Mouse (Mus musculus): ENCODE measurements at regions not wholly inside any gene's neighbourhood (a gene's known extent, or its start where the extent isn't known, plus 50 kb on each side); places are given as distances from the start of the nearest gene placed in this dataset.

GRCm38 (mm10) chr11:114571144-114571869 is 97.0 kb upstream of the Rpl38 start:
- H3K9me3 ChIP-seq, result 0 out of 2 replicates have a peak, but pooled peaks cover 6% of the 10 kb centered on the region
- no peak for ATAC-seq (ENCODE audit: insufficient number of reproducible peaks, insufficient read depth, low FRiP score, low TSS enrichment, low read depth)
- WGBS, result 43% methylated on average over 20 of the region's 20 CpGs
- H3K4me3 ChIP-seq, result no peak overlapping the region
- H3K9ac ChIP-seq, result no peak overlapping the region
- H3K4me1 ChIP-seq, result peaks cover 21% of the 10 kb centered on the region
- no peaks in the 10 kb centered on the region for H3K36me3 ChIP-seq
- H3K27me3 ChIP-seq, result peaks cover 25% of the 10 kb centered on the region
- H3K4me2 ChIP-seq, result no peak overlapping the region
- no peak overlapping the region for H3K27ac ChIP-seq

- ATAC-seq (ENCODE audit: insufficient number of reproducible peaks, insufficient read depth, low FRiP score, low TSS enrichment, low read depth), result no peak
- Histone ChIP-seq H3K4me3 (no peak overlapping the region), H3K27ac (no peak overlapping the region), H3K9me3 (peaks cover 2% of the 10 kb centered on the region; the same call in 1 of the 2 replicates), H3K4me1 (peaks cover 21% of the 10 kb centered on the region), H3K4me2 (no peak overlapping the region), H3K27me3 (peaks cover 25% of the 10 kb centered on the region), H3K9ac (no peak overlapping the region), H3K36me3 (no peaks in the 10 kb centered on the region)
- 92% methylated on average over 5 of the region's 5 CpGs for WGBS
Measured at GRCm38 (mm10) chr11:114570076-114570475, 98.2 kb upstream of the Rpl38 start.

- Histone ChIP-seq H3K36me3 (no peaks in the 10 kb centered on the region), H3K27me3 (peaks cover 25% of the 10 kb centered on the region), H3K4me3 (no peak overlapping the region), H3K9me3 (peaks cover 5% of the 10 kb centered on the region; the same call in 1 of the 2 replicates), H3K9ac (no peak overlapping the region), H3K27ac (no peak overlapping the region), H3K4me2 (peak overlapping the region; percentile 34), H3K4me1 (peaks cover 21% of the 10 kb centered on the region)
- 7% methylated on average over 21 of the region's 21 CpGs for WGBS
- ATAC-seq (ENCODE audit: insufficient number of reproducible peaks, insufficient read depth, low FRiP score, low TSS enrichment, low read depth), result no peak
Measured at GRCm38 (mm10) chr11:114567814-114568800, 100.2 kb upstream of the Rpl38 start.

GRCm38 (mm10) chr11:114567045-114567780 is 101.1 kb upstream of the Rpl38 start:
- H3K9ac ChIP-seq, result no peak overlapping the region
- H3K27me3 ChIP-seq, result peaks cover 25% of the 10 kb centered on the region
- no peak overlapping the region for H3K4me3 ChIP-seq
- H3K4me2 ChIP-seq, result peak overlapping the region; percentile 22
- WGBS, result 4% methylated on average over 20 of the region's 20 CpGs
- ATAC-seq (ENCODE audit: insufficient number of reproducible peaks, insufficient read depth, low FRiP score, low TSS enrichment, low read depth), result no peak
- H3K9me3 ChIP-seq, result peaks cover 5% of the 10 kb centered on the region; the same call in 1 of the 2 replicates
- peaks cover 21% of the 10 kb centered on the region for H3K4me1 ChIP-seq
- no peaks in the 10 kb centered on the region for H3K36me3 ChIP-seq
- H3K27ac ChIP-seq, result no peak overlapping the region

GRCm38 (mm10) chr11:114564949-114565348 is 103.4 kb upstream of the Rpl38 start:
- Histone ChIP-seq H3K9me3 (peaks cover 5% of the 10 kb centered on the region; the same call in 1 of the 2 replicates), H3K27me3 (peaks cover 27% of the 10 kb centered on the region), H3K27ac (no peak overlapping the region), H3K4me1 (peaks cover 30% of the 10 kb centered on the region), H3K9ac (no peak overlapping the region), H3K4me2 (no peak overlapping the region), H3K36me3 (no peaks in the 10 kb centered on the region), H3K4me3 (no peak overlapping the region)
- 93% methylated on average over 2 of the region's 2 CpGs for WGBS
- ATAC-seq (ENCODE audit: insufficient number of reproducible peaks, insufficient read depth, low FRiP score, low TSS enrichment, low read depth), result no peak

- no peak for ATAC-seq (ENCODE audit: insufficient number of reproducible peaks, insufficient read depth, low FRiP score, low TSS enrichment, low read depth)
- H3K27ac ChIP-seq, result 0 out of 2 replicates have a peak overlapping the region, but pooled peaks have one; percentile 24
- H3K27me3 ChIP-seq, result peaks cover 24% of the 10 kb centered on the region
- H3K36me3 ChIP-seq, result no peaks in the 10 kb centered on the region
- H3K9me3 ChIP-seq, result peaks cover 5% of the 10 kb centered on the region; the same call in 1 of the 2 replicates
- 67% methylated on average over 9 of the region's 9 CpGs for WGBS
- H3K9ac ChIP-seq, result no peak overlapping the region
- H3K4me3 ChIP-seq, result no peak overlapping the region
- H3K4me1 ChIP-seq, result peaks cover 26% of the 10 kb centered on the region
- H3K4me2 ChIP-seq, result no peak overlapping the region
Measured at GRCm38 (mm10) chr11:114563172-114563571, 105.2 kb upstream of the Rpl38 start.

- WGBS, result 55% methylated on average over 5 of the region's 5 CpGs
- H3K27ac ChIP-seq, result no peak overlapping the region
- no peak for ATAC-seq (ENCODE audit: insufficient number of reproducible peaks, insufficient read depth, low FRiP score, low TSS enrichment, low read depth)
Measured at GRCm38 (mm10) chr11:114554576-114554975, 113.7 kb upstream of the Rpl38 start.

GRCm38 (mm10) chr11:114553992-114554391 is 114.3 kb upstream of the Rpl38 start:
- no peaks in the 10 kb centered on the region for H3K9me3 ChIP-seq
- 42% methylated on average over 13 of the region's 13 CpGs for WGBS
- H3K27ac ChIP-seq, result no peak overlapping the region
- ATAC-seq (ENCODE audit: insufficient number of reproducible peaks, insufficient read depth, low FRiP score, low TSS enrichment, low read depth), result no peak
- no peaks in the 10 kb centered on the region for H3K36me3 ChIP-seq
- peaks cover 13% of the 10 kb centered on the region for H3K4me1 ChIP-seq
- no peak overlapping the region for H3K4me3 ChIP-seq
- H3K27me3 ChIP-seq, result no peaks in the 10 kb centered on the region
- 0 out of 2 replicates have a peak overlapping the region, but pooled peaks have one; percentile 33 for H3K9ac ChIP-seq
- no peak overlapping the region for H3K4me2 ChIP-seq

More at GRCm38 (mm10) chr11:114554576-114554975, 113.7 kb upstream of the Rpl38 start:
- Histone ChIP-seq H3K4me2 (no peak overlapping the region), H3K4me3 (no peak overlapping the region), H3K9ac (no peak overlapping the region), H3K27me3 (peaks cover 5% of the 10 kb centered on the region; the same call in 1 of the 2 replicates), H3K4me1 (peaks cover 13% of the 10 kb centered on the region), H3K36me3 (no peaks in the 10 kb centered on the region), H3K9me3 (no peaks in the 10 kb centered on the region)

GRCm38 (mm10) chr11:114552176-114552575 is 116.1 kb upstream of the Rpl38 start:
- H3K4me1 ChIP-seq, result peaks cover 13% of the 10 kb centered on the region
- no peak for ATAC-seq (ENCODE audit: insufficient number of reproducible peaks, insufficient read depth, low FRiP score, low TSS enrichment, low read depth)
- H3K4me3 ChIP-seq, result no peak overlapping the region
- no peak overlapping the region for H3K27ac ChIP-seq
- no peaks in the 10 kb centered on the region for H3K9me3 ChIP-seq
- H3K27me3 ChIP-seq, result no peaks in the 10 kb centered on the region
- no peak overlapping the region for H3K4me2 ChIP-seq
- H3K9ac ChIP-seq, result no peak overlapping the region
- H3K36me3 ChIP-seq, result no peaks in the 10 kb centered on the region
- 91% methylated on average over 7 of the region's 7 CpGs for WGBS

- H3K4me3 ChIP-seq, result no peak overlapping the region
- H3K4me1 ChIP-seq, result peaks cover 13% of the 10 kb centered on the region
- no peak overlapping the region for H3K9ac ChIP-seq
- H3K36me3 ChIP-seq, result no peaks in the 10 kb centered on the region
- H3K9me3 ChIP-seq, result no peaks in the 10 kb centered on the region
- H3K4me2 ChIP-seq, result no peak overlapping the region
- H3K27me3 ChIP-seq, result no peaks in the 10 kb centered on the region
- 94% methylated on average over 4 of the region's 4 CpGs for WGBS
- no peak overlapping the region for H3K27ac ChIP-seq
- no peak for ATAC-seq (ENCODE audit: insufficient number of reproducible peaks, insufficient read depth, low FRiP score, low TSS enrichment, low read depth)
Measured at GRCm38 (mm10) chr11:114551262-114551661, 117.1 kb upstream of the Rpl38 start.

GRCm38 (mm10) chr11:114548658-114549057 is 119.7 kb upstream of the Rpl38 start:
- Histone ChIP-seq H3K27ac (no peak overlapping the region), H3K36me3 (no peaks in the 10 kb centered on the region), H3K27me3 (no peaks in the 10 kb centered on the region), H3K4me2 (no peak overlapping the region), H3K4me3 (no peak overlapping the region), H3K9ac (no peak overlapping the region), H3K4me1 (peaks cover 9% of the 10 kb centered on the region), H3K9me3 (no peaks in the 10 kb centered on the region)
- 81% methylated on average over 5 of the region's 5 CpGs for WGBS
- no peak for ATAC-seq (ENCODE audit: insufficient number of reproducible peaks, insufficient read depth, low FRiP score, low TSS enrichment, low read depth)

Measured in embryonic facial prominence, embryonic 13.5 days (tissue).